Mouse (Mus musculus) thymus, adult 2 months (tissue): ENCODE measurements at regions not wholly inside any gene's neighbourhood (a gene's known extent, or its start where the extent isn't known, plus 50 kb on each side); places are given as distances from the start of the nearest gene placed in this dataset.

Experiments used
- DNase-seq: peaks from one replicate; pipeline ENCODE4 v3.0.0; 2021
- H3K27ac ChIP-seq: fragments of 200-500 bp; 2 replicates; pipeline ENCODE4 v1.5.1; 2012; ENCODE audit warnings: low read length, control low read depth; ENCODE audit not compliant: control insufficient read depth, insufficient read depth
- H3K27me3 ChIP-seq: fragments of 200-500 bp; 2 replicates; pipeline ENCODE4 v1.6.1; 2012; ENCODE audit warnings: mild to moderate bottlenecking, low read length, moderate library complexity, mixed read lengths; ENCODE audit not compliant: control insufficient read depth, insufficient read depth
- H3K36me3 ChIP-seq: fragments of 200-500 bp; 2 replicates; pipeline ENCODE4 v1.6.1; 2012; ENCODE audit warnings: mild to moderate bottlenecking, low read length, moderate library complexity; ENCODE audit not compliant: control insufficient read depth, insufficient read depth
- H3K4me1 ChIP-seq: fragments of 200-500 bp; replicated peaks from 2 replicates; pipeline ENCODE4 v1.6.1; 2012; ENCODE audit warnings: low read length; ENCODE audit not compliant: control insufficient read depth, insufficient read depth
- H3K4me3 ChIP-seq: fragments of 200-500 bp; 2 replicates; pipeline ENCODE4 v1.5.1; 2012; ENCODE audit warnings: mild to moderate bottlenecking, low read length, control low read depth, moderate library complexity; ENCODE audit not compliant: control insufficient read depth, insufficient read depth
- CTCF ChIP-seq: fragments of 200-500 bp; IDR thresholded peaks from 2 replicates; pipeline ENCODE4 v1.5.1; 2012; ENCODE audit warnings: mild to moderate bottlenecking, control low read depth, low read length, moderate library complexity, borderline replicate concordance; ENCODE audit not compliant: control insufficient read depth, poor library complexity, insufficient read depth; ENCODE audit errors: extremely low read depth
- POLR2A ChIP-seq: fragments of 200-500 bp; IDR thresholded peaks from 2 replicates; pipeline ENCODE4 v1.6.1; 2012; ENCODE audit warnings: mild to moderate bottlenecking, low read length, control low read depth, moderate library complexity; ENCODE audit not compliant: control insufficient read depth, poor library complexity, insufficient read depth; ENCODE audit errors: extremely low read depth
- WGBS: fragments of 180-500 bp; shearing (Covaris S2); methylation state at CpG from one replicate; pipeline ENCODE4 v1.1.7; 2018; 5-methylcytosine and 5-hydroxymethylcytosine counted together

DNA sequence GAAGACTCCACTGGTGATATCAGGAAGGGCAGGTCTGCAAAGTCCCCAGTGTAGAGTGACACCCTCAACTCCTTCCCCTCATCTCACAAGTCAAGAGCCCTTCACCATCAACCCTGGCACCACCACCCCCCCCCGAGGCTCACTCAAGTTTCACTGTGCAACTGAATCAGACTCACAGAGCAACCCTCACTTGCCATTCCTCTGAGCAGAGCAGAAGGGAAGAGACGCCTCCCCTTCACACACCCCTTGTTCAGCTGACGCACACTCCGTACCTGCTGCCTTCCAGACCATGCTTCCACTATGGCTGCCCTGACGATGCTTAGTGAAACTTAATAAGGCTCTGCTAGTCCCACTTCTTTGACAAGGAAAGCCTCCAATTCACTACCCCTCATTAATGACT lies 174.4 kb upstream of the Irf2bp2 start:
- no peak for DNase-seq
- no peaks in the 10 kb centered on the region for H3K27me3 ChIP-seq
- WGBS, result 97% methylated on average over 5 of the region's 5 CpGs
- TF ChIP-seq POLR2A, result no peak
- TF ChIP-seq CTCF, result no peak
- H3K27ac ChIP-seq, result no peak overlapping the region
- peaks cover 15% of the 10 kb centered on the region for H3K4me1 ChIP-seq
- H3K36me3 ChIP-seq, result no peaks in the 10 kb centered on the region
- no peak overlapping the region for H3K4me3 ChIP-seq

DNA sequence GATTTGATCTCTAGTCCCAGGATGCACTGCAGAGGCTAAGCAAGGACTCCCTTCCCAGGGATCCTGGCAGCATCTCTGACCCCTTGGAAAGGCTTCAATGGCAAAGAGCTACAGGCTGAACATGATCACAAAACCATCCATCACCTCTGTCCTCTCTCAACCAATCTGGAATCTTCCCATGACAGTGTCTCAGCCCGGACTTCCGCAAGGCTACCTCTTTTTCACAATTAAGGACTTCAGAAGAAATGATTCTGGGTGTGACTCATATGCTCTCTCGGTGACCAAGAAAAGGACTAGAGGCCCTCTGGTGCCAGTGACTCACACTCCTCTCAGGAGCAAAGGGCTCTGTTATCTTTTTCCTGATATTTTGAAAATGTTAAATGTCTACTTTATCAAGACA lies 173.6 kb upstream of the Irf2bp2 start:
- H3K36me3 ChIP-seq, result no peaks in the 10 kb centered on the region
- H3K4me3 ChIP-seq, result no peak overlapping the region
- no peaks in the 10 kb centered on the region for H3K27me3 ChIP-seq
- WGBS, result 94% methylated on average over 3 of the region's 3 CpGs
- no peak overlapping the region for H3K27ac ChIP-seq
- no peak for DNase-seq
- peaks cover 15% of the 10 kb centered on the region for H3K4me1 ChIP-seq
- no peak for TF ChIP-seq POLR2A
- no peak for TF ChIP-seq CTCF

DNA sequence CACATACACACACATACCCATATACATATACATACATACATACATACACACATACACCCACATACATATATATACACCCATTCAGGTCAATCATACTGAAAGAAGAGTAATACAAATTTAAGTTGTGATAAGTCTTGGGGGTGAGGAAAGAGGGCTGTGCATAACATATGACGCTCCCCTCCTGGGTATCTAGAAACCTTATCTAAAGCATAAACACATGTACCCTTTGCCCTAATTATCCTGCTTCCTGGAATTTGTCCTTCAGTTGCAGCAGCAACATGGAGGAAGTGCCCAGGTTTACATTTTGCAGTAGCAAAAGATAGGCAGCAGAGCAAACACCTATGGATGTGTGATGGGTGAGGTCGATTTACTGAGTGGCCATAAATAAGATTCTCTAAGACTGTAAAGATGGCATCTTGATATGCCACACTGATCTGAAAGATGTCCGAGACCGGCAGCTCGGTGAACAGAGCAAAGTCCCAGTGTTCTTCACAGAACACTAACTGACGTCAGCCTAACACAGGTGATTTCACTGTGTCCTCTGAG lies 172.0 kb upstream of the Irf2bp2 start:
- Histone ChIP-seq H3K4me3 (no peak overlapping the region), H3K27ac (no peak overlapping the region), H3K4me1 (0 out of 2 replicates have a peak, but pooled peaks cover 4% of the 10 kb centered on the region), H3K27me3 (no peaks in the 10 kb centered on the region), H3K36me3 (no peaks in the 10 kb centered on the region)
- WGBS, result 97% methylated on average over 6 of the region's 6 CpGs
- TF ChIP-seq CTCF, result no peak
- no peak for TF ChIP-seq POLR2A
- no peak for DNase-seq

DNA sequence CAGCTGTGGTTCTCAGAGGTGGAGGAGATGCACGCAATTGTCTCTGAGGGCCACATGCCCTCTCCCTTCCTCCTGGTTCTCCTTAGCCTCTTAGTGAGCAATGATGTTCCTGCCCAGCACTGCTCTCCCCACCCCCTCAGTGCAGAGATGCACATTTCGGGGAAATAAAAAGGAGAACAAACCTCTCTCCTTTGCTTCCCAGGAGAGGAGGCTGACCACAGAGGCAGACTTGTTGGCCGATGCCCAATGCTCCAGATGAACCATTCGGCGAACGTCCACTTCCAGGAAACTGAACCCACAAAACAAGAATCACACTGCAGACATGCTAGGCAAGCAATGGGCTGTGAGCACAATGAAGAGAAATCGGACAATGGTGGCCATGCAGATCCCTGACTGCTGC lies 169.8 kb upstream of the Irf2bp2 start:
- WGBS, result 45% methylated on average over 7 of the region's 7 CpGs
- no peaks in the 10 kb centered on the region for H3K27me3 ChIP-seq
- H3K4me3 ChIP-seq, result no peak overlapping the region
- TF ChIP-seq CTCF (no peak), POLR2A (no peak)
- DNase-seq, result no peak
- H3K27ac ChIP-seq, result no peak overlapping the region
- no peaks in the 10 kb centered on the region for H3K36me3 ChIP-seq
- H3K4me1 ChIP-seq, result peaks cover 15% of the 10 kb centered on the region

DNA sequence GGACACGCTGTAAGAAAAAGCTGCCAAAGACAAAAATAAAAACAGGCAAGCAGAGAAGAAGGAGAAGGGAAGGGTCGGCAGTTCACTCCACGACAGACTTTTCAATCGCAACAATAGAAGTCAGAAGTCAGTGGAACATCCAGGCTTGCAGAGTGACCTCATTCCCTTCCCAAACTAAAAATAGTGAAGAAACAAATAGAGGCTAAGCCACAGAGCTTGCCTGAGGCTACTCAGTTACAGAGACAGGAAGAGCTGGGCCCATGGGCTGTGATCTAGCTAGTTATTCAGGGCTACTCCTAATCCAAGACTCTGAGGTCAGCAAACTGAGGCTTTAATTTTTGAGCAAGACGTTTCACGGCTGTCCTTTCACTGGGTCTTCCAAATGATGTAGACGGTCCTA lies 165.9 kb upstream of the Irf2bp2 start:
- TF ChIP-seq CTCF (no peak), POLR2A (no peak)
- no peak for DNase-seq
- H3K36me3 ChIP-seq, result no peaks in the 10 kb centered on the region
- 84% methylated on average over 7 of the region's 7 CpGs for WGBS
- H3K4me3 ChIP-seq, result no peak overlapping the region
- H3K4me1 ChIP-seq, result peaks cover 29% of the 10 kb centered on the region
- no peaks in the 10 kb centered on the region for H3K27me3 ChIP-seq
- no peak overlapping the region for H3K27ac ChIP-seq

DNA sequence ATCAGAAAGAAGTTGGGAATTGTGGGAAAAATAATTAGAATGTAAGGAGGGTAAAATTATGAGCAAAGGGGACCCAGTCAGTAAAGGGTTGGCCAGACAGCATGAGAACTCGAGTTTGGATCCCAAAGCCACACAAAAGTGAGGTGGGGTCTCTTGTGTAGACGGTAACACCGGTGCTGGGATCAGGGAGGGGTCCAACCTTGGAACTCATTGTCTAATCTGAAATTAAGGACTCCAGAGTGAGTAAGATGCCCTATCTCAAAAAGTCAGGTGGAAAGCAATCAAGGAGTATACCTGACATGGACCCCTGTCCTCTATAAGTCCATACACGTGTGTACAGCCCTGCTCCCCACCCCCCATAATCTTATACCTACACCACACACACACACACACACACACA lies 165.2 kb upstream of the Irf2bp2 start:
- Histone ChIP-seq H3K4me3 (no peak overlapping the region), H3K4me1 (peaks cover 29% of the 10 kb centered on the region), H3K36me3 (no peaks in the 10 kb centered on the region), H3K27ac (peak overlapping the region; percentile 76; the same call in 1 of the 2 replicates), H3K27me3 (no peaks in the 10 kb centered on the region)
- no peak for DNase-seq
- no peak for TF ChIP-seq POLR2A
- TF ChIP-seq CTCF, result no peak
- 93% methylated on average over 4 of the region's 4 CpGs for WGBS

DNA sequence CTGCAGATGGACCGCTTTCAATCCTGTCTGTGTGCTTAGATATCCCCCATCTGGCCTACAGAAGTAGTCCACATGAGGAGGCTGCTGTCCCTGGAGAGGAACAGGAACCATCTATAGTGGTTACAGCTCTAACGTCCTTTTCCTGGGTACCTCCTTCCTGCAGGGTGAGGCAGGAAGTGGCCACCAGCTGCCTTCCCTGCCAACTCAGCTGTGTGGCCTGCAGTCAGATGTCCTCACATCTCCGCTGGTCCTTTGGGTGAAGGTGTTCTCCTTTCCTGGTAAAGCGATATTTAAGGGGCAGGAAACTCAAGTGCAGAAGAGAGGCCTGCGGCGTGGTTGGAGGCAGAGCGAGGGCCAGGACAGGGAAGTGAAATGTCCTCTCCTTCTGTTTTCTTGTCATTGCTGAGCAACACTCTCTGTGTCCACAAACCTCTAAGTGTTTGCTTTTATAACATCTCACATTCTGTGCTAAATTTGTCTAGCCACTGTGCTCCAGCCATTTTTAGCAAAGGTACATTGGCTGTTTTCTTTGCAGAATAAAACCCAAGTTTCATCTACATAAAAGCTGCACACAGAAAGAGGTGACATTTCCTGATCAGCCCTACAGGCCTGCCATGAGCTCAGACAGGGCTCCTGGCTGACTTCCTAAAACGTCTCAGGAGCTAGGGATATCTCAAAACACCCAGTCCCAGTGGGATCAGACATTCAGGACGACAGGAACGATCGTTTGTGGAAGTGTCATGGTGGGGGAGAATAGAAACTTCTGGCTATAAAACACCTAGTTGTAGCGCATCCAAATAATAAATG lies 164.4 kb upstream of the Irf2bp2 start:
- Histone ChIP-seq H3K36me3 (no peaks in the 10 kb centered on the region), H3K4me1 (peaks cover 25% of the 10 kb centered on the region), H3K27ac (peak overlapping the region; percentile 76), H3K4me3 (peak overlapping the region; percentile 5; the same call in 1 of the 2 replicates), H3K27me3 (no peaks in the 10 kb centered on the region)
- WGBS, result 27% methylated on average over 12 of the region's 12 CpGs
- no peak for TF ChIP-seq CTCF
- TF ChIP-seq POLR2A, result no peak
- peak; percentile 64 for DNase-seq
